Comparison of ENCODE assay signal across 8 mouse cellular contexts in genomic region chr6:83598646-83599045, GRCm38 (mm10). TPM values are rescaled to one million over a fixed set of nuclear protein-coding genes. Genes with fewer than 3 reads are reported as not detected.
A peak's percentile ranks its signal among the peaks of the same experiment; 100 is the strongest.
DNase-seq lines count a peak whose midpoint lies in the region; ATAC-seq and TF ChIP-seq lines count a peak whose summit lies in the region.

No protein-coding gene starts in this region.

- H3K36me3 ChIP-seq in forebrain, embryonic 12.5 days (replicated peaks) = no peaks in the 10 kb centered on the region
- no peaks in the 10 kb centered on the region for H3K36me3 ChIP-seq in stomach, embryonic 14.5 days (ENCODE audit: control insufficient read depth, insufficient read depth, low read length)

- peaks cover 22% of the 10 kb centered on the region for H3K4me1 ChIP-seq in bone marrow macrophage, adult 2 months (ENCODE audit: control insufficient read depth, insufficient read depth, low read length)
- H3K4me1 ChIP-seq in forebrain, embryonic 12.5 days = 0 out of 2 replicates have a peak, but pooled peaks cover 3% of the 10 kb centered on the region
- no peaks in the 10 kb centered on the region for H3K4me1 ChIP-seq in stomach, embryonic 14.5 days (ENCODE audit: control insufficient read depth, insufficient read depth, low read length)

- intact Hi-C loops in left cerebral cortex, postnatal 25 days (cut with DNase I) = no loop called here

- H3K27me3 ChIP-seq in forebrain, embryonic 12.5 days = no peaks in the 10 kb centered on the region
- H3K27me3 ChIP-seq in stomach, embryonic 14.5 days (ENCODE audit: control insufficient read depth, insufficient read depth, low read length) = no peaks in the 10 kb centered on the region

- no peak for TF ChIP-seq POLR2A in bone marrow macrophage, adult 2 months (IDR thresholded peaks at IDR 0.05; ENCODE audit: borderline replicate concordance, low read depth, low read length)

- no peak overlapping the region for H3K27ac ChIP-seq in bone marrow macrophage, adult 2 months (ENCODE audit: insufficient read depth, low read depth, low read length)
- H3K27ac ChIP-seq in forebrain, embryonic 12.5 days = no peak overlapping the region
- H3K27ac ChIP-seq in stomach, embryonic 14.5 days (ENCODE audit: low read length) = no peak overlapping the region

- no peak overlapping the region; the same call in 1 of the 2 replicates for H3K9ac ChIP-seq in forebrain, embryonic 12.5 days
- no peak overlapping the region for H3K9ac ChIP-seq in stomach, embryonic 14.5 days (replicated peaks; ENCODE audit: low read depth, low read length)

- 0 out of 2 replicates have a peak, but pooled peaks have one; percentile 33 for ATAC-seq in forebrain, embryonic 12.5 days (ENCODE audit: low FRiP score)
- ATAC-seq in megakaryocyte-erythroid progenitor cell, adult 5-6 weeks (replicated peaks; ENCODE audit: low FRiP score, low TSS enrichment, poor library complexity, severe bottlenecking) = peak; percentile 86
- ATAC-seq in stomach, embryonic 14.5 days (ENCODE audit: insufficient number of reproducible peaks, insufficient read depth, low FRiP score, low read depth) = no peak

- no peak overlapping the region for H3K4me3 ChIP-seq in bone marrow macrophage, adult 2 months (ENCODE audit: insufficient read depth, low read length)
- H3K4me3 ChIP-seq in forebrain, embryonic 12.5 days (replicated peaks) = peak overlapping the region; percentile 36
- H3K4me3 ChIP-seq in stomach, embryonic 14.5 days (ENCODE audit: low read depth, low read length) = peak overlapping the region; percentile 15

- peak; percentile 76; the same call in 1 of the 2 replicates for TF ChIP-seq CTCF in bone marrow macrophage, adult 2 months (IDR thresholded peaks at IDR 0.05; ENCODE audit: low read depth, low read length)

- WGBS in forebrain, embryonic 12.5 days = 9% methylated on average over 9 of the region's 9 CpGs
- WGBS in stomach, embryonic 14.5 days = 8% methylated on average over 9 of the region's 9 CpGs

- peak; percentile 44 for DNase-seq in layer of hippocampus, adult 9-11 months
- DNase-seq in layer of hippocampus, adult 9-10 months (ENCODE audit: low spot score) = no peak
- peak; percentile 74 for DNase-seq in heart, postnatal 4 days
- peak; percentile 26 to 28 for DNase-seq in left cerebral cortex, postnatal 25 days (ENCODE audit: low spot score in 2 of 2)

- H3K4me2 ChIP-seq in forebrain, embryonic 12.5 days = peak overlapping the region; percentile 54
- peak overlapping the region; percentile 44 for H3K4me2 ChIP-seq in stomach, embryonic 14.5 days (replicated peaks; ENCODE audit: low read depth, low read length)

- no peaks in the 10 kb centered on the region for H3K9me3 ChIP-seq in forebrain, embryonic 12.5 days
- no peaks in the 10 kb centered on the region for H3K9me3 ChIP-seq in stomach, embryonic 14.5 days (ENCODE audit: control insufficient read depth, low read depth, low read length)

RNA-seq across cellular contexts. Expression of gene Stambp, which starts 26.1 kb away (rescaled TPM):
- 28.8 and 36.4 TPM in 2 replicates for polyA plus RNA-seq in bone marrow macrophage, adult 2 months (2012; ENCODE audit: insufficient read depth, insufficient read length, missing spikeins)
- polyA plus RNA-seq in forebrain, embryonic 12.5 days (2016; fragmentation: Nextera tagmentation; extraction: Ambion mirVana) = 27.7 and 28.8 TPM in 2 replicates
- total RNA-seq in heart, postnatal 4 days (2021) = 10 to 100 TPM; 16.0 to 18.4 TPM
- total RNA-seq in left cerebral cortex, postnatal 25 days (2021) = 10 to 100 TPM; 31.1 to 31.6 TPM
- total RNA-seq in megakaryocyte-erythroid progenitor cell, adult 5-6 weeks (2014; fragmentation: Nextera tagmentation) = 22.7 and 24.9 TPM in 2 replicates
- 2.4 and 3.2 TPM in 2 replicates for total RNA-seq in megakaryocyte-erythroid progenitor cell, adult 5-6 weeks (2017)
- 28.0 and 28.3 TPM in 2 replicates for polyA plus RNA-seq in stomach, embryonic 14.5 days (2014; fragmentation: Nextera tagmentation; extraction: Ambion mirVana)

RNA-seq across cellular contexts. Expression of gene Clec4f, which starts 57.3 kb away (rescaled TPM):
- not detected in 2 replicates for polyA plus RNA-seq in bone marrow macrophage, adult 2 months (2012; ENCODE audit: insufficient read depth, insufficient read length, missing spikeins)
- not detected in 2 replicates for polyA plus RNA-seq in forebrain, embryonic 12.5 days (2016; fragmentation: Nextera tagmentation; extraction: Ambion mirVana)
- total RNA-seq in heart, postnatal 4 days (2021) = not detected
- total RNA-seq in left cerebral cortex, postnatal 25 days (2021) = not detected
- total RNA-seq in megakaryocyte-erythroid progenitor cell, adult 5-6 weeks (2014; fragmentation: Nextera tagmentation) = not detected in 2 replicates
- total RNA-seq in megakaryocyte-erythroid progenitor cell, adult 5-6 weeks (2017) = not detected in 2 replicates
- not detected in 2 replicates for polyA plus RNA-seq in stomach, embryonic 14.5 days (2014; fragmentation: Nextera tagmentation; extraction: Ambion mirVana)
